Mouse (Mus musculus) olfactory bulb, adult 2 months (tissue): ENCODE results near the gene Ddost.

Experiments
- CTCF ChIP-seq: fragments of 200-500 bp; IDR thresholded peaks from 2 replicates; pipeline ENCODE4 v1.5.1; 2012; ENCODE audit warnings: low read depth, mild to moderate bottlenecking, low read length, moderate library complexity; ENCODE audit not compliant: insufficient read depth
- POLR2A ChIP-seq: fragments of 200-500 bp; IDR thresholded peaks from 2 replicates; pipeline ENCODE4 v1.6.1; 2012; ENCODE audit warnings: mild to moderate bottlenecking, low read depth, low read length, moderate library complexity; ENCODE audit not compliant: insufficient read depth

DNA sequence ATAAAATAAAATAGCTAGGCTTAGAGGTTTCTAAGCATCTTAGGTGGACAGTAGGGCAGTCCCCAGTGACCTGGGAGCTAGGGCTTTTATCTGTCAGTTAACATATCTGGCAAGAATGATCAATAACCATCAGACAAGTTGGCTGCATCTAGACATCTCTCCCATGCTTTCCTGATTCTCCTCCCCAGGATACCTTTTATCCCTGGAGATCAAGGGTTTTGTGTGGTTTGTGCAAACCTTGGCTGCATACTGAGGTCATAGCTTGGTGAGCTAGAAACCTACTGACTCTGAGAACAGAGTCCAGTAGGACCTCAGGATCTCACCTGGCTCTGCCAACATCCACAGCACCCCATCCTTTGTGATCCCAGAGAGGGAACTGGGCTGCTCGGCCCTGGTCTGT is 42.8 kb downstream of the Ddost start:
- TF ChIP-seq POLR2A (no peak), CTCF (no peak)
